Mouse (Mus musculus): ENCODE results near the gene Qser1. TPM values are rescaled to one million over a fixed set of nuclear protein-coding genes. Genes with fewer than 3 reads are reported as not detected.

Gene Qser1
- polyA plus RNA-seq, 1 experiment from 2014 or later: 12.4 TPM

GRCm38 (mm10) chr2:104851686-104852085 is 35.1 kb upstream of the Qser1 start:
- H3K9ac ChIP-seq (replicated peaks; ENCODE audit: low read depth, low read length): no peak overlapping the region
- no peak overlapping the region for H3K4me2 ChIP-seq (ENCODE audit: low read depth, low read length)
- peaks cover 8% of the 10 kb centered on the region for H3K27me3 ChIP-seq (ENCODE audit: control insufficient read depth, insufficient read depth, low read length)
- no peak overlapping the region for H3K27ac ChIP-seq (ENCODE audit: low read depth, low read length)
- WGBS: 36% methylated on average over 5 of the region's 5 CpGs
- H3K9me3 ChIP-seq (ENCODE audit: control insufficient read depth, low read length): no peaks in the 10 kb centered on the region
- no peaks in the 10 kb centered on the region for H3K36me3 ChIP-seq (ENCODE audit: control insufficient read depth, insufficient read depth, low read length)
- H3K4me3 ChIP-seq (ENCODE audit: low read depth, low read length): no peak overlapping the region
- ATAC-seq (ENCODE audit: low read depth): no peak
- H3K4me1 ChIP-seq (ENCODE audit: control insufficient read depth, insufficient read depth, low read length): no peaks in the 10 kb centered on the region

GRCm38 (mm10) chr2:104849991-104850359 is 33.4 kb upstream of the Qser1 start:
- peak overlapping the region; percentile 39 for H3K4me3 ChIP-seq (ENCODE audit: low read depth, low read length)
- H3K9me3 ChIP-seq (ENCODE audit: control insufficient read depth, low read length): no peaks in the 10 kb centered on the region
- no peak overlapping the region for H3K27ac ChIP-seq (ENCODE audit: low read depth, low read length)
- H3K9ac ChIP-seq (replicated peaks; ENCODE audit: low read depth, low read length): peak overlapping the region; percentile 30; the same call in 1 of the 2 replicates
- H3K4me2 ChIP-seq (ENCODE audit: low read depth, low read length): peak overlapping the region; percentile 78
- ATAC-seq (ENCODE audit: low read depth): no peak
- WGBS: 77% methylated on average over 3 of the region's 3 CpGs
- H3K36me3 ChIP-seq (ENCODE audit: control insufficient read depth, insufficient read depth, low read length): no peaks in the 10 kb centered on the region
- no peaks in the 10 kb centered on the region for H3K4me1 ChIP-seq (ENCODE audit: control insufficient read depth, insufficient read depth, low read length)
- peaks cover 8% of the 10 kb centered on the region for H3K27me3 ChIP-seq (ENCODE audit: control insufficient read depth, insufficient read depth, low read length)

GRCm38 (mm10) chr2:104849276-104849990 is 32.9 kb upstream of the Qser1 start, which contains the start of gene Prrg4:
Gene Prrg4 (minus strand): TSS chr2:104849876.
- no peaks in the 10 kb centered on the region for H3K4me1 ChIP-seq (ENCODE audit: control insufficient read depth, insufficient read depth, low read length)
- peak; percentile 81 for ATAC-seq (ENCODE audit: low read depth)
- peak within 1 kb of the TSS; percentile 39 for H3K4me3 ChIP-seq (ENCODE audit: low read depth, low read length)
- no peaks in the 10 kb centered on the region for H3K9me3 ChIP-seq (ENCODE audit: control insufficient read depth, low read length)
- H3K36me3 ChIP-seq (ENCODE audit: control insufficient read depth, insufficient read depth, low read length): no peaks in the 10 kb centered on the region
- H3K9ac ChIP-seq (replicated peaks; ENCODE audit: low read depth, low read length): peak within 1 kb of the TSS; percentile 30
- peak within 1 kb of the TSS; percentile 78 for H3K4me2 ChIP-seq (ENCODE audit: low read depth, low read length)
- no peak within 1 kb of the TSS for H3K27ac ChIP-seq (ENCODE audit: low read depth, low read length)
- peaks cover 8% of the 10 kb centered on the region for H3K27me3 ChIP-seq (ENCODE audit: control insufficient read depth, insufficient read depth, low read length)
- under 1% methylated on average over 62 of the region's 62 CpGs for WGBS

GRCm38 (mm10) chr2:104848235-104849161 is 31.9 kb upstream of the Qser1 start:
- Histone ChIP-seq H3K4me3 (ENCODE audit: low read depth, low read length) (0 out of 2 replicates have a peak overlapping the region, but pooled peaks have one; percentile 39), H3K9me3 (ENCODE audit: control insufficient read depth, low read length) (no peaks in the 10 kb centered on the region), H3K27ac (ENCODE audit: low read depth, low read length) (no peak overlapping the region), H3K4me1 (ENCODE audit: control insufficient read depth, insufficient read depth, low read length) (no peaks in the 10 kb centered on the region), H3K4me2 (ENCODE audit: low read depth, low read length) (peak overlapping the region; percentile 78), H3K27me3 (ENCODE audit: control insufficient read depth, insufficient read depth, low read length) (peaks cover 8% of the 10 kb centered on the region), H3K36me3 (ENCODE audit: control insufficient read depth, insufficient read depth, low read length) (no peaks in the 10 kb centered on the region), H3K9ac (replicated peaks; ENCODE audit: low read depth, low read length) (no peak overlapping the region)
- ATAC-seq (ENCODE audit: low read depth): no peak
- 40% methylated on average over 16 of the region's 16 CpGs for WGBS

GRCm38 (mm10) chr2:104847645-104848044 is 31.1 kb upstream of the Qser1 start:
- Histone ChIP-seq H3K4me3 (ENCODE audit: low read depth, low read length) (no peak overlapping the region), H3K27ac (ENCODE audit: low read depth, low read length) (no peak overlapping the region), H3K9me3 (ENCODE audit: control insufficient read depth, low read length) (no peaks in the 10 kb centered on the region), H3K27me3 (ENCODE audit: control insufficient read depth, insufficient read depth, low read length) (peaks cover 8% of the 10 kb centered on the region), H3K4me1 (ENCODE audit: control insufficient read depth, insufficient read depth, low read length) (no peaks in the 10 kb centered on the region), H3K4me2 (ENCODE audit: low read depth, low read length) (no peak overlapping the region), H3K9ac (replicated peaks; ENCODE audit: low read depth, low read length) (no peak overlapping the region), H3K36me3 (ENCODE audit: control insufficient read depth, insufficient read depth, low read length) (no peaks in the 10 kb centered on the region)
- WGBS: 55% methylated on average over 2 of the region's 2 CpGs
- no peak for ATAC-seq (ENCODE audit: low read depth)

- no peak overlapping the region for H3K4me2 ChIP-seq (ENCODE audit: low read depth, low read length)
- no peak overlapping the region for H3K4me3 ChIP-seq (ENCODE audit: low read depth, low read length)
- H3K9me3 ChIP-seq (ENCODE audit: control insufficient read depth, low read length): no peaks in the 10 kb centered on the region
- H3K27me3 ChIP-seq (ENCODE audit: control insufficient read depth, insufficient read depth, low read length): peaks cover 8% of the 10 kb centered on the region
- no peaks in the 10 kb centered on the region for H3K4me1 ChIP-seq (ENCODE audit: control insufficient read depth, insufficient read depth, low read length)
- ATAC-seq (ENCODE audit: low read depth): no peak
- H3K36me3 ChIP-seq (ENCODE audit: control insufficient read depth, insufficient read depth, low read length): no peaks in the 10 kb centered on the region
- no peak overlapping the region for H3K9ac ChIP-seq (replicated peaks; ENCODE audit: low read depth, low read length)
- H3K27ac ChIP-seq (ENCODE audit: low read depth, low read length): no peak overlapping the region
- WGBS: 36% methylated on average over 4 of the region's 4 CpGs
Measured at GRCm38 (mm10) chr2:104846638-104847414, 30.3 kb upstream of the Qser1 start.

- H3K4me3 ChIP-seq (ENCODE audit: low read depth, low read length): no peak overlapping the region
- no peak for ATAC-seq (ENCODE audit: low read depth)
- H3K27ac ChIP-seq (ENCODE audit: low read depth, low read length): no peak overlapping the region
- no peak overlapping the region for H3K4me2 ChIP-seq (ENCODE audit: low read depth, low read length)
- no peaks in the 10 kb centered on the region for H3K27me3 ChIP-seq (ENCODE audit: control insufficient read depth, insufficient read depth, low read length)
- no peaks in the 10 kb centered on the region for H3K9me3 ChIP-seq (ENCODE audit: control insufficient read depth, low read length)
- no peaks in the 10 kb centered on the region for H3K4me1 ChIP-seq (ENCODE audit: control insufficient read depth, insufficient read depth, low read length)
- H3K36me3 ChIP-seq (ENCODE audit: control insufficient read depth, insufficient read depth, low read length): no peaks in the 10 kb centered on the region
- no peak overlapping the region for H3K9ac ChIP-seq (replicated peaks; ENCODE audit: low read depth, low read length)
Measured at GRCm38 (mm10) chr2:104842559-104842958, 26.0 kb upstream of the Qser1 start.

- H3K27ac ChIP-seq (ENCODE audit: low read depth, low read length): no peak overlapping the region
- no peak overlapping the region for H3K9ac ChIP-seq (replicated peaks; ENCODE audit: low read depth, low read length)
- WGBS: 92% methylated on average over 7 of the region's 7 CpGs
- H3K9me3 ChIP-seq (ENCODE audit: control insufficient read depth, low read length): no peaks in the 10 kb centered on the region
- H3K4me2 ChIP-seq (ENCODE audit: low read depth, low read length): no peak overlapping the region
- no peak for ATAC-seq (ENCODE audit: low read depth)
- H3K4me1 ChIP-seq (ENCODE audit: control insufficient read depth, insufficient read depth, low read length): no peaks in the 10 kb centered on the region
- H3K4me3 ChIP-seq (ENCODE audit: low read depth, low read length): no peak overlapping the region
- no peaks in the 10 kb centered on the region for H3K36me3 ChIP-seq (ENCODE audit: control insufficient read depth, insufficient read depth, low read length)
- H3K27me3 ChIP-seq (ENCODE audit: control insufficient read depth, insufficient read depth, low read length): no peaks in the 10 kb centered on the region
Measured at GRCm38 (mm10) chr2:104841736-104842135, 25.2 kb upstream of the Qser1 start.
